Mouse (Mus musculus) kidney, postnatal 4 days (tissue): Measurements from ENCODE around the gene Irf2bpl.

Experiments
- DNase-seq, 2 experiments: peaks; one replicate each; pipeline ENCODE4 v3.0.0; 2021; ENCODE audit warnings: mixed read lengths in 2 of 2

Gene Irf2bpl

GRCm38 (mm10) chr12:86858498-86858897, 26.1 kb downstream of the Irf2bpl start:
- no peak for DNase-seq

GRCm38 (mm10) chr12:86857290-86857689, 27.3 kb downstream of the Irf2bpl start:
- DNase-seq = no peak

GRCm38 (mm10) chr12:86855670-86856069, 28.9 kb downstream of the Irf2bpl start:
- peak; percentile 86 to 92 for DNase-seq

- no peak for DNase-seq
Measured at GRCm38 (mm10) chr12:86853516-86853915, 31.1 kb downstream of the Irf2bpl start.

- DNase-seq = no peak
Measured at GRCm38 (mm10) chr12:86851313-86851712, 33.3 kb downstream of the Irf2bpl start.

- no peak for DNase-seq
Measured at GRCm38 (mm10) chr12:86850746-86851145, 33.9 kb downstream of the Irf2bpl start.

- peak; percentile 54 to 55 for DNase-seq
Measured at GRCm38 (mm10) chr12:86849945-86850626, 34.5 kb downstream of the Irf2bpl start.

GRCm38 (mm10) chr12:86842866-86843459, 41.6 kb downstream of the Irf2bpl start:
- no peak for DNase-seq

- DNase-seq = no peak
Measured at GRCm38 (mm10) chr12:86840526-86840925, 44.1 kb downstream of the Irf2bpl start.

- no peak for DNase-seq
Measured at GRCm38 (mm10) chr12:86838181-86838580, 46.4 kb downstream of the Irf2bpl start.

GRCm38 (mm10) chr12:86836431-86837047, 48.1 kb downstream of the Irf2bpl start:
- peak; percentile 80 to 91 for DNase-seq

GRCm38 (mm10) chr12:86835899-86836298, 48.7 kb downstream of the Irf2bpl start:
- DNase-seq = no peak

GRCm38 (mm10) chr12:86834416-86834772, 50.2 kb downstream of the Irf2bpl start:
- DNase-seq = no peak

GRCm38 (mm10) chr12:86833711-86834415, 50.7 kb downstream of the Irf2bpl start:
- peak; percentile 73 to 85 for DNase-seq

- DNase-seq = no peak
Measured at GRCm38 (mm10) chr12:86832551-86833182, 51.9 kb downstream of the Irf2bpl start.

- peak; percentile 78 to 88 for DNase-seq
Measured at GRCm38 (mm10) chr12:86831591-86832550, 52.7 kb downstream of the Irf2bpl start.
